Mouse (Mus musculus) embryonic facial prominence, embryonic 11.5 days (tissue): Measurements from ENCODE around the gene Bbs1. TPM values are rescaled to one million over a fixed set of nuclear protein-coding genes. Genes with fewer than 3 reads are reported as not detected.
"Not testable (repeated sequence)": the region's sequence is repeated elsewhere in the genome, so short reads cannot be mapped to it uniquely, and the experiment has no call there.

Source experiments
- ATAC-seq: fragments of 200-750 bp; cut with Nextera tagmentation; replicated peaks from 2 replicates; pipeline ENCODE4 v1.8.0; 2017; ENCODE audit warnings: low read depth; ENCODE audit not compliant: insufficient number of reproducible peaks, low FRiP score, low TSS enrichment
- DNase-seq: peaks from one replicate; pipeline ENCODE4 v3.0.0-alpha.2; 2015; ENCODE audit warnings: low spot score
- H3K27ac ChIP-seq: fragments of 300-500 bp; sonication (generic); replicated peaks from 2 replicates; pipeline ENCODE4 v1.5.1; 2014; ENCODE audit warnings: mild to moderate bottlenecking, low read depth, low read length, control low read depth
- H3K27me3 ChIP-seq: fragments of 300-500 bp; sonication (generic); 2 replicates; pipeline ENCODE4 v1.6.1; 2014; ENCODE audit warnings: mild to moderate bottlenecking, low read length, moderate library complexity, mixed read lengths; ENCODE audit not compliant: control insufficient read depth, insufficient read depth
- H3K36me3 ChIP-seq: fragments of 300-500 bp; sonication (generic); replicated peaks from 2 replicates; pipeline ENCODE4 v1.6.1; 2014; ENCODE audit warnings: low read depth, mild to moderate bottlenecking, low read length, moderate library complexity, mixed read lengths; ENCODE audit not compliant: control insufficient read depth, insufficient read depth
- H3K4me1 ChIP-seq: fragments of 300-500 bp; sonication (generic); 2 replicates; pipeline ENCODE4 v1.6.1; 2014; ENCODE audit warnings: low read length, mixed read lengths; ENCODE audit not compliant: control insufficient read depth, insufficient read depth
- H3K4me2 ChIP-seq: fragments of 300-500 bp; sonication (generic); 2 replicates; pipeline ENCODE4 v1.6.1; 2014; ENCODE audit warnings: low read depth, mild to moderate bottlenecking, control low read depth, low read length, moderate library complexity
- H3K4me3 ChIP-seq: fragments of 300-500 bp; sonication (generic); 2 replicates; pipeline ENCODE4 v1.5.1; 2014; ENCODE audit warnings: low read depth, low read length, control low read depth
- H3K9ac ChIP-seq: fragments of 300-500 bp; sonication (generic); replicated peaks from 2 replicates; pipeline ENCODE4 v1.6.1; 2014; ENCODE audit warnings: mild to moderate bottlenecking, control low read depth, low read length
- H3K9me3 ChIP-seq: fragments of 300-500 bp; sonication (generic); replicated peaks from 2 replicates; pipeline ENCODE4 v1.6.1; 2016; ENCODE audit warnings: mild to moderate bottlenecking, low read length, inconsistent platforms, mixed read lengths; ENCODE audit not compliant: control insufficient read depth
- WGBS: fragments of 180-500 bp; shearing (Covaris S2); extraction: QIAGEN DNeasy Blood & Tissue Kit; methylation state at CpG from one replicate; pipeline ENCODE4 v1.1.7; 2014; 5-methylcytosine and 5-hydroxymethylcytosine counted together
- polyA plus RNA-seq: library from polyadenylated mRNA; unstranded; fragments of >200 nt; fragmentation: Nextera tagmentation; extraction: Ambion mirVana; gene quantifications from 2 replicates; pipeline ENCODE4 v1.2.1, GENCODE M21; 2014

Gene Bbs1
- polyA plus RNA-seq, 1 experiment from 2014 or later = 4.8 TPM

- no peaks in the 10 kb centered on the region; the same call in 1 of the 2 replicates for H3K4me1 ChIP-seq
- H3K4me3 ChIP-seq = peak within 1 kb of the TSS; percentile 91
- peak within 1 kb of the TSS; percentile 81 for H3K9ac ChIP-seq
- no peaks in the 10 kb centered on the region for H3K27me3 ChIP-seq
- peak within 1 kb of the TSS; percentile 96 for H3K4me2 ChIP-seq
- ATAC-seq (peak; percentile 93), DNase-seq (peak; percentile 96)
- no peaks in the 10 kb centered on the region for H3K9me3 ChIP-seq
- H3K36me3 ChIP-seq = no peaks in the 10 kb centered on the region
- H3K27ac ChIP-seq = peak within 1 kb of the TSS; percentile 52
- whole genome bisulfite sequencing = 2% methylated on average over 52 of the region's 52 CpGs
These were observed 27.8 kb downstream of the Bbs1 start, which contains the start of gene Zdhhc24 for GRCm38 (mm10) chr19:4878405-4879323. Gene Zdhhc24, plus strand, starts transcription at chr19:4878668.

GRCm38 (mm10) chr19:4877785-4878184 lies 28.6 kb downstream of the Bbs1 start, which contains the start of gene Actn3:
Gene Actn3, minus strand, starts transcription at chr19:4877909.
- H3K27me3 ChIP-seq = no peaks in the 10 kb centered on the region
- no peaks in the 10 kb centered on the region for H3K36me3 ChIP-seq
- H3K27ac ChIP-seq = peak within 1 kb of the TSS; percentile 52
- peak within 1 kb of the TSS; percentile 91 for H3K4me3 ChIP-seq
- DNase-seq = peak; percentile 23
- WGBS = 4% methylated on average over 17 of the region's 17 CpGs
- H3K4me1 ChIP-seq = no peaks in the 10 kb centered on the region; the same call in 1 of the 2 replicates
- H3K4me2 ChIP-seq = peak within 1 kb of the TSS; percentile 96
- ATAC-seq = 0 out of 2 replicates have a peak, but pooled peaks have one; percentile 21
- peak within 1 kb of the TSS; percentile 81 for H3K9ac ChIP-seq
- no peaks in the 10 kb centered on the region for H3K9me3 ChIP-seq

GRCm38 (mm10) chr19:4876755-4877154 lies 29.7 kb downstream of the Bbs1 start:
- DNase-seq (no peak), ATAC-seq (no peak)
- no peaks in the 10 kb centered on the region for H3K9me3 ChIP-seq
- no peak overlapping the region for H3K4me3 ChIP-seq
- no peaks in the 10 kb centered on the region for H3K27me3 ChIP-seq
- H3K27ac ChIP-seq = no peak overlapping the region
- no peak overlapping the region for H3K9ac ChIP-seq
- H3K4me1 ChIP-seq = no peaks in the 10 kb centered on the region; the same call in 1 of the 2 replicates
- H3K36me3 ChIP-seq = no peaks in the 10 kb centered on the region
- H3K4me2 ChIP-seq = no peak overlapping the region
- WGBS = 62% methylated on average over 3 of the region's 3 CpGs

- Histone ChIP-seq H3K27me3 (no peaks in the 10 kb centered on the region), H3K4me2 (no peak overlapping the region), H3K36me3 (no peaks in the 10 kb centered on the region), H3K4me3 (no peak overlapping the region), H3K9me3 (no peaks in the 10 kb centered on the region), H3K4me1 (no peaks in the 10 kb centered on the region; the same call in 1 of the 2 replicates), H3K9ac (no peak overlapping the region), H3K27ac (no peak overlapping the region)
- ATAC-seq (no peak), DNase-seq (no peak)
- 73% methylated on average over 3 of the region's 4 CpGs for WGBS
These were observed 30.2 kb downstream of the Bbs1 start for GRCm38 (mm10) chr19:4876241-4876640.

GRCm38 (mm10) chr19:4874613-4875012 lies 31.8 kb downstream of the Bbs1 start:
- not testable (repeated sequence) for H3K9me3 ChIP-seq, DNase-seq, H3K9ac ChIP-seq, H3K4me3 ChIP-seq, H3K27me3 ChIP-seq, ATAC-seq, H3K4me2 ChIP-seq, H3K27ac ChIP-seq, H3K36me3 ChIP-seq, H3K4me1 ChIP-seq
- 69% methylated on average over 1 of the region's 1 CpGs for WGBS

- Histone ChIP-seq H3K9ac (no peak overlapping the region), H3K36me3 (no peaks in the 10 kb centered on the region), H3K27ac (no peak overlapping the region), H3K9me3 (no peaks in the 10 kb centered on the region), H3K4me3 (no peak overlapping the region), H3K4me2 (peak overlapping the region; percentile 3; the same call in 1 of the 2 replicates), H3K4me1 (no peaks in the 10 kb centered on the region), H3K27me3 (no peaks in the 10 kb centered on the region; the same call in 1 of the 2 replicates)
- 7% methylated on average over 16 of the region's 17 CpGs for WGBS
- ATAC-seq (no peak), DNase-seq (peak; percentile 14)
These were observed 41.3 kb downstream of the Bbs1 start for GRCm38 (mm10) chr19:4865147-4865546.

- ATAC-seq (no peak; the same call in 1 of the 2 replicates), DNase-seq (no peak)
- no peaks in the 10 kb centered on the region for H3K9me3 ChIP-seq
- H3K4me2 ChIP-seq = no peak overlapping the region
- no peak overlapping the region for H3K4me3 ChIP-seq
- no peak overlapping the region for H3K27ac ChIP-seq
- 84% methylated on average over 6 of the region's 6 CpGs for WGBS
- no peaks in the 10 kb centered on the region for H3K36me3 ChIP-seq
- no peak overlapping the region for H3K9ac ChIP-seq
- no peaks in the 10 kb centered on the region for H3K4me1 ChIP-seq
- no peaks in the 10 kb centered on the region; the same call in 1 of the 2 replicates for H3K27me3 ChIP-seq
These were observed 43.4 kb downstream of the Bbs1 start for GRCm38 (mm10) chr19:4863048-4863447.

- H3K9me3 ChIP-seq = no peaks in the 10 kb centered on the region
- DNase-seq (no peak), ATAC-seq (no peak)
- WGBS = 80% methylated on average over 6 of the region's 6 CpGs
- H3K36me3 ChIP-seq = no peaks in the 10 kb centered on the region
- no peaks in the 10 kb centered on the region for H3K4me1 ChIP-seq
- no peak overlapping the region for H3K4me3 ChIP-seq
- no peaks in the 10 kb centered on the region for H3K27me3 ChIP-seq
- H3K9ac ChIP-seq = no peak overlapping the region
- H3K4me2 ChIP-seq = no peak overlapping the region
- no peak overlapping the region for H3K27ac ChIP-seq
These were observed 47.3 kb downstream of the Bbs1 start for GRCm38 (mm10) chr19:4859081-4859480.
